Mouse (Mus musculus) embryonic facial prominence, embryonic 14.5 days (tissue): ENCODE results near the gene Lgi4. TPM values are rescaled to one million over a fixed set of nuclear protein-coding genes. Genes with fewer than 3 reads are reported as not detected.

ENCODE experiments used
- ATAC-seq: fragments of 200-750 bp; cut with Nextera tagmentation; 2 replicates; pipeline ENCODE4 v1.8.0; 2017; ENCODE audit warnings: low read depth, moderate number of reproducible peaks, moderate TSS enrichment
- DNase-seq: peaks from one replicate; pipeline ENCODE4 v3.0.0-alpha.2; 2015; ENCODE audit warnings: low spot score
- H3K27ac ChIP-seq: fragments of 300-500 bp; sonication (generic); replicated peaks from 2 replicates; pipeline ENCODE4 v1.5.1; 2014; ENCODE audit warnings: low read depth, mild to moderate bottlenecking, low read length, moderate library complexity
- H3K27me3 ChIP-seq: fragments of 300-500 bp; sonication (generic); replicated peaks from 2 replicates; pipeline ENCODE4 v1.6.1; 2014; ENCODE audit warnings: low read length; ENCODE audit not compliant: control insufficient read depth, insufficient read depth
- H3K36me3 ChIP-seq: fragments of 300-500 bp; sonication (generic); 2 replicates; pipeline ENCODE4 v1.6.1; 2014; ENCODE audit warnings: low read length, mixed read lengths; ENCODE audit not compliant: control insufficient read depth, insufficient read depth
- H3K4me1 ChIP-seq: fragments of 300-500 bp; sonication (generic); 2 replicates; pipeline ENCODE4 v1.6.1; 2014; ENCODE audit warnings: antibody characterized with exemption, low read length; ENCODE audit not compliant: control insufficient read depth, insufficient read depth
- H3K4me2 ChIP-seq: fragments of 300-500 bp; sonication (generic); 2 replicates; pipeline ENCODE4 v1.6.1; 2014; ENCODE audit warnings: low read depth, mild to moderate bottlenecking, low read length, moderate library complexity, mixed read lengths
- H3K4me3 ChIP-seq: fragments of 300-500 bp; sonication (generic); 2 replicates; pipeline ENCODE4 v1.5.1; 2014; ENCODE audit warnings: low read depth, mild to moderate bottlenecking, low read length
- H3K9ac ChIP-seq: fragments of 300-500 bp; sonication (generic); 2 replicates; pipeline ENCODE4 v1.6.1; 2014; ENCODE audit warnings: low read depth, mild to moderate bottlenecking, low read length, moderate library complexity, mixed read lengths
- H3K9me3 ChIP-seq: fragments of 300-500 bp; sonication (generic); 2 replicates; pipeline ENCODE4 v1.6.1; 2016; ENCODE audit warnings: low read length; ENCODE audit not compliant: control insufficient read depth
- WGBS: fragments of 180-500 bp; shearing (Covaris S2); extraction: QIAGEN DNeasy Blood & Tissue Kit; methylation state at CpG from one replicate; pipeline ENCODE4 v1.1.7; 2014; 5-methylcytosine and 5-hydroxymethylcytosine counted together
- polyA plus RNA-seq: library from polyadenylated mRNA; unstranded; fragments of >200 nt; fragmentation: Nextera tagmentation; extraction: Ambion mirVana; gene quantifications from 2 replicates; pipeline ENCODE4 v1.2.1, GENCODE M21; 2014

The Lgi4 gene
- 0.86 and 1.6 TPM in 2 replicates for polyA plus RNA-seq

DNA sequence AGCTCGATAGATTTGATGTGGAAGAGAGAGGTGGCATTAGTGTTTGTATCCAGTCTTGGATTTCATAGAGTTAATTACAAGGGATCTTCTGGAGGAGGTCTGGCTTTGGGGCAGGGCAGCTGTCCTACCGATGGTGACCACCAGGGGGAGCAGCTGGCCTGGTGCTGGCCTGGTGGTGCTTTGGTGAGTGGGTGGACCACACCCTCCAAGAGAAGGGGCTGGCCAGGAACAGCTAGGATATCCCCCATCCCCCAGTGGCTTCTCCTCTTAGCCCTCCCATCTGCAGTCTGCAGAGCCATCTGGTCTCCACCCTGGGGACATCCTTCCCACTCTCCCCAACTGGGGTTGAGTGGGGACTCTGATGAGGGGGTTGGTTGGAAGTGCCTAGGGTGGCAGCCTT lies at the start of gene Lgi4:
Gene Lgi4, plus strand, starts transcription at position 235 of the 400 bp plus-strand sequence.
- Histone ChIP-seq H3K4me1 (peaks cover 14% of the 10 kb centered on the region), H3K27ac (no peak within 1 kb of the TSS), H3K36me3 (no peaks in the 10 kb centered on the region), H3K4me2 (no peak within 1 kb of the TSS), H3K9me3 (no peaks in the 10 kb centered on the region), H3K4me3 (no peak within 1 kb of the TSS), H3K27me3 (0 out of 2 replicates have a peak, but pooled peaks cover under 1% of the 10 kb centered on the region), H3K9ac (no peak within 1 kb of the TSS)
- WGBS: 0% methylated on average over 2 of the region's 2 CpGs
- DNase-seq (peak; percentile 83), ATAC-seq (peak; percentile 73)

- Histone ChIP-seq H3K4me3 (no peak overlapping the region), H3K9ac (no peak overlapping the region), H3K27me3 (no peaks in the 10 kb centered on the region), H3K27ac (no peak overlapping the region), H3K9me3 (no peaks in the 10 kb centered on the region), H3K36me3 (no peaks in the 10 kb centered on the region), H3K4me1 (0 out of 2 replicates have a peak, but pooled peaks cover 2% of the 10 kb centered on the region), H3K4me2 (no peak overlapping the region)
- no peak for ATAC-seq
- peak; percentile 39 for DNase-seq
- WGBS: 71% methylated on average over 5 of the region's 5 CpGs
Measured at GRCm38 (mm10) chr7:31012971-31013370, 46.2 kb upstream of the Lgi4 start.

- Histone ChIP-seq H3K4me3 (no peak overlapping the region), H3K27me3 (no peaks in the 10 kb centered on the region), H3K9me3 (no peaks in the 10 kb centered on the region), H3K27ac (peak overlapping the region; percentile 28; the same call in 1 of the 2 replicates), H3K9ac (no peak overlapping the region), H3K4me2 (no peak overlapping the region), H3K36me3 (no peaks in the 10 kb centered on the region), H3K4me1 (0 out of 2 replicates have a peak, but pooled peaks cover 4% of the 10 kb centered on the region)
- peak; percentile 93 for DNase-seq
- ATAC-seq: peak; percentile 92
- 18% methylated on average over 10 of the region's 10 CpGs for WGBS
Measured at GRCm38 (mm10) chr7:31017104-31017901, 41.8 kb upstream of the Lgi4 start.

GRCm38 (mm10) chr7:31028609-31029008 lies 30.5 kb upstream of the Lgi4 start:
- Histone ChIP-seq H3K4me2 (no peak overlapping the region), H3K9ac (no peak overlapping the region), H3K27ac (no peak overlapping the region), H3K36me3 (no peaks in the 10 kb centered on the region), H3K4me3 (no peak overlapping the region), H3K27me3 (no peaks in the 10 kb centered on the region), H3K4me1 (no peaks in the 10 kb centered on the region), H3K9me3 (no peaks in the 10 kb centered on the region)
- ATAC-seq: no peak
- DNase-seq: no peak
- 66% methylated on average over 8 of the region's 8 CpGs for WGBS

- Histone ChIP-seq H3K4me1 (no peaks in the 10 kb centered on the region), H3K4me2 (no peak overlapping the region), H3K9me3 (no peaks in the 10 kb centered on the region), H3K27me3 (no peaks in the 10 kb centered on the region), H3K4me3 (no peak overlapping the region), H3K9ac (no peak overlapping the region), H3K36me3 (no peaks in the 10 kb centered on the region), H3K27ac (no peak overlapping the region)
- ATAC-seq (no peak), DNase-seq (no peak)
- WGBS: 68% methylated on average over 2 of the region's 2 CpGs
Measured at GRCm38 (mm10) chr7:31030717-31031116, 28.4 kb upstream of the Lgi4 start.

- Histone ChIP-seq H3K27ac (no peak overlapping the region), H3K9me3 (no peaks in the 10 kb centered on the region), H3K4me3 (no peak overlapping the region), H3K36me3 (no peaks in the 10 kb centered on the region), H3K27me3 (no peaks in the 10 kb centered on the region), H3K4me2 (no peak overlapping the region), H3K9ac (no peak overlapping the region), H3K4me1 (no peaks in the 10 kb centered on the region)
- no peak for DNase-seq
- WGBS: 72% methylated on average over 7 of the region's 7 CpGs
- no peak for ATAC-seq
Measured at GRCm38 (mm10) chr7:31031731-31032130, 27.4 kb upstream of the Lgi4 start.

DNA sequence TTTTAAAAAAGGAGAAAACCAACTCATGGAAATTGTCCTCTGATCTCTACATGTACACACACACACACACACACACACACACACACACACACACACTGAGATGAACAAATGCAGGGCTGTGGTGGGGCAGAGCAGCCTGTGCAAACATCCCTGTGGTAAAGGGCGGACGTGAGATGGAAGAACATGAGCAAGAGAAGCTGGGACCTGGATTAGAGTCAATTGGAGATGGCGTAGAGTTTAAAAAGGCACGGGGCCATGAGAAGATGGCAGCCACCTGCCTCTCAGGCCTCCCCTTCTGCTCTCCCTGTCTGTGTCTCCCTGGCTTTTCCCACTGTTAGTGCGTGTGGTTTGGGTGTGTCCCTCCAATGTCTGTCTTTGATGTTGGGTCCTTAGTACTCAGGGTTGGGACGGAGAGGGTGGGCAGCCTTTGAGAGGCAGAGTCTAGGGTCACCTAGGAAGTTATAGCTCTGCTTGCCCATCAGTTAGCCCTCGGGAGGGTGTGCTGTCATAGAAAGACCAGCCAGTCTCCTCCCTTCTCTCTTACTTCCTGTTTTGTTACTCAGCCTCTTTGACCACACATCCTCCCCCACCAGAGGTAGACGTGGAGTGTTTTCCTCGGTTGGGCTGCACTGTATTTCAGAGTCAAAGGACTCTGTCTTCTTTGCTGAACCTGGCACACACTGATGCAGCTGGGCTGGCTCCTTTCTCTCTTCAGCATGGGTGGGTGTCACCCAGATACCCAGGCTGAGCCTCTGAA lies 25.6 kb upstream of the Lgi4 start:
- no peaks in the 10 kb centered on the region for H3K9me3 ChIP-seq
- no peak for ATAC-seq

DNA sequence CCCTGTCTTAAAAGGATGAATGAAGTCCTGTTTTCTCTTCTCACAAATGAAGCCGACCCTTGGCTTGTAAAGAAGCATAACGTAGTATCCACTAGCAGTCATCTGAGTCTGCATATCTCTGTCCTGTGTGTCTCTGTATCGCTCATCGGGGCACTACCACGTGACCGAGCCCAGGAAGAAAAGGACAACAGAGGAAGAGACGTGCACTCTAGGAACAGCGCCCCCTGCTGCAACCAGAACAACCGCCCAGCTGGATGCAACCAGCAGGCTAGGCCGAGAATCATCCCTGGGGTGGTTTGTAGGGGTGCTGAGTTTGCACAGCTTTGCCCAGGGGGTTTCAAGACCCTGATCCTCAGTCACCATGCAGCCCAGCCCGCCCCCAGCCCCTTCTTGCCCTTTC lies 24.4 kb upstream of the Lgi4 start:
- H3K36me3 ChIP-seq: no peaks in the 10 kb centered on the region
- H3K4me1 ChIP-seq: no peaks in the 10 kb centered on the region
- H3K9ac ChIP-seq: no peak overlapping the region
- no peak overlapping the region for H3K4me2 ChIP-seq
- no peak for DNase-seq
- no peak overlapping the region for H3K27ac ChIP-seq
- no peaks in the 10 kb centered on the region for H3K27me3 ChIP-seq
- 69% methylated on average over 11 of the region's 11 CpGs for WGBS
- H3K4me3 ChIP-seq: no peak overlapping the region
- no peaks in the 10 kb centered on the region for H3K9me3 ChIP-seq
- ATAC-seq: no peak

More for the DNA sequence above, 25.6 kb upstream of the Lgi4 start:
- Histone ChIP-seq H3K36me3 (no peaks in the 10 kb centered on the region), H3K27me3 (no peaks in the 10 kb centered on the region), H3K27ac (no peak overlapping the region), H3K4me2 (no peak overlapping the region), H3K9ac (no peak overlapping the region), H3K4me1 (no peaks in the 10 kb centered on the region), H3K4me3 (no peak overlapping the region)
- 55% methylated on average over 9 of the region's 9 CpGs for WGBS
- DNase-seq: no peak
